Mouse (Mus musculus): Measurements from ENCODE around the gene Pcdh18. TPM values are rescaled to one million over a fixed set of nuclear protein-coding genes. Genes with fewer than 3 reads are reported as not detected.

The Pcdh18 gene
- 18.8 and 25.5 TPM in 2 replicates for polyA plus RNA-seq (2012; rRNA removed)

DNA sequence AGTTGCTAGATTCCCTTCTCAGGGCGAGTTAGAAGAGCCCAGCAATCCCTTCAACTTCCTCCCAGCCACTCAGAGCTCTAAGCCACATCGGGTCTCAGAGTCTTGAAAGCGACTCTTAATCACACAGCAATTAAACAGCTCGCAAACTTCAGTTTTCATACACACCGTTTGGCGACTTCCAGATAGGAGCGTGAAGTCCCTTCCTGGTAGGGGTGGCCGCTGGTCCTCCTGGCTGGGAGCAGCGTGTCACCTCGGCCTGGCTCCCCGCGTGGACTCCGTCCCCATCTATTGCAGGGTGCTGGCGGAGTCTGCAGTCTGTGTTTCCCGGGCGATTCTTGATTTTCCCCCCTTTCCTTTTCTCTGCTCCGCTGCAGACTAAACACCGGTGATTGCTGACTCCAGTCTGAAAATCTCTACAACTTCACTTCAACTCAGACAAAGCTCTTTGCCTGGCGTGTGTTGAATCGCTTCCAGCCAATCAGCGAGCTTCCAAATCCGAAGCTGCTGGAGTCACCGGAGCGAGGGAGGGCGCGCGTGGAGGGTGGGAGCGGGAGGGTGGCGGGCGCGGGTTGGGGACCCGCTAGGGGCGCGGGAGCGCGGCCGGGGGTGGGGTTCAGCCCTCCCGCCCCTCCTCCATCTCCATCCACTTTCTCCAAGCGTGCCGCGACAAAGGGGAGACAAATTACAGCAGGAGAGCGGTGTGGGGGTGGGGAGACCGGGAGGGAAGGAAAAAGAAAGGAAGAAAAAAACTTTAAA is at the start of gene Pcdh18:
Gene Pcdh18 (minus strand): TSS at position 456 of the 756 bp plus-strand sequence.
- DNase-seq (ENCODE audit: low read depth) = peak; percentile 98
- TF ChIP-seq POLR2A (IDR thresholded peaks at IDR 0.05; ENCODE audit: borderline replicate concordance, extremely low read depth, insufficient read depth, insufficient read length, poor library complexity, severe bottlenecking) (0 out of 2 replicates have a peak, but pooled peaks have one; percentile 15), CTCF (IDR thresholded peaks at IDR 0.05; ENCODE audit: borderline replicate concordance, extremely low read depth, insufficient read depth, insufficient read length) (no peak)

- no peak for DNase-seq (ENCODE audit: low read depth)
- TF ChIP-seq CTCF (IDR thresholded peaks at IDR 0.05; ENCODE audit: borderline replicate concordance, extremely low read depth, insufficient read depth, insufficient read length) (no peak), POLR2A (IDR thresholded peaks at IDR 0.05; ENCODE audit: borderline replicate concordance, extremely low read depth, insufficient read depth, insufficient read length, poor library complexity, severe bottlenecking) (no peak)
Measured at GRCm38 (mm10) chr3:49806823-49807222, 49.7 kb upstream of the Pcdh18 start.

DNA sequence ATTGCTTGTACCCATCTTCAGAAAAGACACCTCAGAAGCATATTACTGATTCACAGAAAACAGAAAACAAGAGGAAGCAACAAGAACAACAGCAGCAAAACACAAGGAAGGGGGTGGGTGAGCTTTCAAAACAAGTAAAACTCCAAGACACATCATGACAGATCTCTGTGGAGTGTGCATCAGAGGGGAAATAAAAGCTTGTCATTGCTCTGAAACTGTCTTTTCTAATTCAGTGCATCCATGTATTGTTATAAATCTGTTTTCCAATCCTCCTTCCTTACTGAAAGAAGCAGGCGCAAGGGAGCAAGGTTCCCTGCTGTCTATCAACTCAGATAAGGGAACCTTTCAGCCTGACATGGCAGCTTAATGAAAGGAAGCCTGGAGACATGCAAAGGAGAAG is 48.4 kb upstream of the Pcdh18 start:
- TF ChIP-seq CTCF (IDR thresholded peaks at IDR 0.05; ENCODE audit: borderline replicate concordance, extremely low read depth, insufficient read depth, insufficient read length) (no peak), POLR2A (IDR thresholded peaks at IDR 0.05; ENCODE audit: borderline replicate concordance, extremely low read depth, insufficient read depth, insufficient read length, poor library complexity, severe bottlenecking) (no peak)
- peak; percentile 9 for DNase-seq (ENCODE audit: low read depth)

DNA sequence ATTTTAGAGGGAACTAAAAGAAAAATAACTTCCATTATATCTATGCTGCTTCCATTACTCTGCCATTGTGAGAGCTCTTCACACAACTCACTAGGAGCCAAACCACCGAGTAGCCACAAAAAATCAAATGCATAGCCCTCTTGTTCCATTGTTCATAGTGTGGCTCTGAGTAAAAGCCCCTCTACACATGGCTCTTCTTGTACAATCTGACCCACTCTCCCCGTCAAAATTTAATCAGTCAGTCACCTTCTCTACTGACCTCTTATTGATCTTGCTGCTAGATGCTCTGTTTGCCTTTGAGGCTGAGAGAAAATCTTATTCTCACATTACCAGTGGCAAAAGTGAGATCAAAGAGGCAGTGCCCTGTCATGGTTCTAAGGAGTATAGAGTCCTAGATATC is 31.2 kb upstream of the Pcdh18 start:
- TF ChIP-seq CTCF (IDR thresholded peaks at IDR 0.05; ENCODE audit: borderline replicate concordance, extremely low read depth, insufficient read depth, insufficient read length) (no peak), POLR2A (IDR thresholded peaks at IDR 0.05; ENCODE audit: borderline replicate concordance, extremely low read depth, insufficient read depth, insufficient read length, poor library complexity, severe bottlenecking) (no peak)
- peak; percentile 46 for DNase-seq (ENCODE audit: low read depth)

GRCm38 (mm10) chr3:49787719-49788118 is 30.6 kb upstream of the Pcdh18 start:
- no peak for TF ChIP-seq CTCF (IDR thresholded peaks at IDR 0.05; ENCODE audit: borderline replicate concordance, extremely low read depth, insufficient read depth, insufficient read length)
- peak; percentile 53 for DNase-seq (ENCODE audit: low read depth)

DNA sequence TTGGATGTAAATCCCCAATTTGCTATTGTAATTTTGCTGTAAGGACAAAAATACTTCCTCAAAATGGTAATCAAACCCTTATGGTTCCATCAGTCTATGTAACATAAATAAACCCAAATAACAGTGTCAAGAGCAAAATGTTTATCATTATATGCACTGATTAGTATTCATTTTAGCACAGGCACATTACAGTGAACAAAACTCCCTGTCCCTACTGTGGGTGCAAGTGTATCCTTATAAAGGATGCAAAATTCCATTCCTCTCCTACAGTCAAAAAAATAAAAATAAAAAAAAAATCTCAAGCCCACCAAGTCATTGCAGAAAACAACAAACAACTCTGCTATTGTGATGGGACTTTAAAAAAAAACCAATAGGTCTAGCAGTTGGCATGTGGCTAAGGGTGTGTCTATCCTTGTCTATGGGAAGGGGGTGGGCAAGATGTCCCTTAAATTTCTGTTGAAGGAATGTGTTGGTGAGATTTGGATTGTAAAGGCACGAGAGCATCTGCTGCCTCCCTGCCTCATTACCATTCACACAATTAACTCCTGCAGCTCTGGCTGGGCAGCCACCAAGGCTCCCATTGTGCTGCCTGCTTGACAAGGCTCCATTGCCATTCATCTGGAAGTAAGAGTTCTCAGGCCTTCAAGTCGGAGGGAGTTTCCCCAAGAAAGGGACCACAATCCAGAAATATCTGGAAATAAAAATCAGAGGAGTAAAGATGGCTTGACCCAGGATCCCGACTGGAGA is 12.0 kb upstream of the Pcdh18 start:
- peak; percentile 91 for DNase-seq (ENCODE audit: low read depth)
- TF ChIP-seq POLR2A (IDR thresholded peaks at IDR 0.05; ENCODE audit: borderline replicate concordance, extremely low read depth, insufficient read depth, insufficient read length, poor library complexity, severe bottlenecking) (no peak), CTCF (IDR thresholded peaks at IDR 0.05; ENCODE audit: borderline replicate concordance, extremely low read depth, insufficient read depth, insufficient read length) (no peak)

DNA sequence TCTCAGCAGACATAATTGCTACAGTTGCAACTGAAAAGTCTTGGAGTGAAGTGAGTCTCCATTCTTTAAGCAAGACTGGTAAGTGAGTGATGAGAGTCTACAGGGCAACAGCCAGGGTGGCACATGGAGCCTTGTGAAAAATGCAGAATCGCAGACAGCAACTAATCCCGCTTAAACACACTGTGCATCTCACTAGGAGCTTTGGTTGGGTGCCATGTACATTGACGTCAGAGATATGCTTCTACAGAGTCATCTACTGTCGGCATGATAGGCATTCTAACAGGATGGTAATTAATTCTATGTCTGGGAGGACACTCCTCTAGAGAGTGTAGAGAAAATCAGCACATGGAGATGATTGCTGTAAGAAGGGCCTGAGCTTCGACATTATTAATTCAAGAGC is 5.6 kb upstream of the Pcdh18 start:
- TF ChIP-seq CTCF (IDR thresholded peaks at IDR 0.05; ENCODE audit: borderline replicate concordance, extremely low read depth, insufficient read depth, insufficient read length) = no peak
- TF ChIP-seq POLR2A (IDR thresholded peaks at IDR 0.05; ENCODE audit: borderline replicate concordance, extremely low read depth, insufficient read depth, insufficient read length, poor library complexity, severe bottlenecking) = no peak
- no peak for DNase-seq (ENCODE audit: low read depth)

DNA sequence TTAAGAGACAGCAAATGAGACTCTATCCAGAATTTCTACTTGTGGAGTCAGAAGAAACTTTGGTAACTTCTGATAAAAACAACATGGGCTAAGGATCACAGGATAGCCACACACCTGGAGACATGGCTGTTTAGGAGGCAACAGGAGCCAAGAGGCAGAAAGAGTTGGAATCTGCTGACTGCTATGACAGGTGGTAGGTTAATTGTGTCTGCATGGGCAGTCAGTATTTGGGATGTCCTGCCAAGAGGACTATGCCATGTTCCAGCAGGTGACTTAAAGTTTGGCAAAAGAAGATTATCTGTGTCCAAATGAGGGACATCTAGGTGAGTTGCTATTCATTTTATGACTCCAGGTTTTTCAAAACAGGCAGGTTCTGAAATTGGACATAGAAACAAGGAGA is 4.8 kb upstream of the Pcdh18 start:
- no peak for DNase-seq (ENCODE audit: low read depth)
- TF ChIP-seq POLR2A (IDR thresholded peaks at IDR 0.05; ENCODE audit: borderline replicate concordance, extremely low read depth, insufficient read depth, insufficient read length, poor library complexity, severe bottlenecking) (no peak), CTCF (IDR thresholded peaks at IDR 0.05; ENCODE audit: borderline replicate concordance, extremely low read depth, insufficient read depth, insufficient read length) (no peak)

- DNase-seq (ENCODE audit: low read depth) = peak; percentile 88
- TF ChIP-seq CTCF (IDR thresholded peaks at IDR 0.05; ENCODE audit: borderline replicate concordance, extremely low read depth, insufficient read depth, insufficient read length) = no peak
- no peak for TF ChIP-seq POLR2A (IDR thresholded peaks at IDR 0.05; ENCODE audit: borderline replicate concordance, extremely low read depth, insufficient read depth, insufficient read length, poor library complexity, severe bottlenecking)
Measured at GRCm38 (mm10) chr3:49757626-49758019, 498 bp upstream of the Pcdh18 start.

DNA sequence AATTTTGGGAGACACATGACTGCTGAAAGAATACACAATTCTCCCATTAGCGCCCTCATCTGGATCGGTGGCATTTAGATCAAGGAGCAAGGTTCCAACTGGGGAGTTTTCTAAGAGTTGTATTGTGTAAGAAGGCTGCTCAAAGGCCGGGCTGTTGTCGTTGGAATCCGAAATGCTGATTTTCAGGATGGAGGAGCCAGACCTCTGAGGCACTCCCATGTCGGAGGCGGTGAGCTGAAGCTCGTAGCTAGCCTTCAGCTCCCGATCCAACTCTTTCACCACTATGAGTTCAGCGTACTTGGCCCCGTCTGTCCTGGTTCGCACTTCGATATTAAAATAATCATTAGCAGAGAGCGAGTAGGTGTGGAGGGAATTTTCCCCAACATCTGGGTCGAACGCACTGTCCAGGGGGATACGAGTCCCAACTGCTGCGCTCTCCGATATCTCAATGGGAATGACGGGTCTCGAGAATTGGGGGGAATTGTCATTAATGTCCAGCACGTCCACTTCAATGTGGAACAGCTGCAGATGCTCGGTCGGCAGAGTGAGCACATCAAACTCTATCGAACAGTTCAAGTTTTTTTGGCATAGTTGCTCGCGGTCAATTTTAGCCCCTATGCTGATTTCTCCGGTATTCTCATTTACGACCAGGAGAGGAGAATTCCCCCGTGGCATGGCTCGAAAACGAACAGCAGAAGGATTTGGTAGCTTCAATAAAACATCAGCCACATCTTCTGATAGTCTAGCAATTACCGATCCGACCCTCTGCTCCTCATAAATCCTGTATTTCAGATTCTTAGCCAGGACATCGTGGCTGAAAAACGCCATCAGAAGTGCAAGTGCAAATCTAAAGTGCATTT is 909 bp downstream of the Pcdh18 start:
- peak; percentile 79 for DNase-seq (ENCODE audit: low read depth)
- peak; percentile 33; the same call in 1 of the 2 replicates for TF ChIP-seq CTCF (IDR thresholded peaks at IDR 0.05; ENCODE audit: borderline replicate concordance, extremely low read depth, insufficient read depth, insufficient read length)
- no peak for TF ChIP-seq POLR2A (IDR thresholded peaks at IDR 0.05; ENCODE audit: borderline replicate concordance, extremely low read depth, insufficient read depth, insufficient read length, poor library complexity, severe bottlenecking)

GRCm38 (mm10) chr3:49752766-49753165 is 4.4 kb downstream of the Pcdh18 start:
- DNase-seq (ENCODE audit: low read depth) = peak; percentile 61
- TF ChIP-seq CTCF (IDR thresholded peaks at IDR 0.05; ENCODE audit: borderline replicate concordance, extremely low read depth, insufficient read depth, insufficient read length) = no peak
- TF ChIP-seq POLR2A (IDR thresholded peaks at IDR 0.05; ENCODE audit: borderline replicate concordance, extremely low read depth, insufficient read depth, insufficient read length, poor library complexity, severe bottlenecking) = no peak

Data from brain, embryonic 14.5 days (tissue).